Mouse (Mus musculus) kidney, embryonic 15.5 days (tissue): ENCODE results near the gene Olfr520. TPM values are rescaled to one million over a fixed set of nuclear protein-coding genes. Genes with fewer than 3 reads are reported as not detected.
"Not testable (repeated sequence)": the region's sequence is repeated elsewhere in the genome, so short reads cannot be mapped to it uniquely, and the experiment has no call there.

ENCODE experiments used
- ATAC-seq: fragments of 200-750 bp; cut with Nextera tagmentation; replicated peaks from 2 replicates; pipeline ENCODE4 v1.8.0; 2017; ENCODE audit warnings: moderate TSS enrichment; ENCODE audit not compliant: low FRiP score
- H3K27ac ChIP-seq: fragments of 300-500 bp; sonication (generic); 2 replicates; pipeline ENCODE4 v1.5.1; 2015; ENCODE audit warnings: mild to moderate bottlenecking, inconsistent platforms
- H3K27me3 ChIP-seq: fragments of 300-500 bp; sonication (generic); 2 replicates; pipeline ENCODE4 v1.6.1; 2015; ENCODE audit warnings: inconsistent platforms
- H3K36me3 ChIP-seq: fragments of 300-500 bp; sonication (generic); 2 replicates; pipeline ENCODE4 v1.6.1; 2015; ENCODE audit warnings: inconsistent platforms
- H3K4me1 ChIP-seq: fragments of 300-500 bp; sonication (generic); 2 replicates; pipeline ENCODE4 v1.6.1; 2015; ENCODE audit warnings: inconsistent platforms
- H3K4me2 ChIP-seq: fragments of 300-500 bp; sonication (generic); 2 replicates; pipeline ENCODE4 v1.6.1; 2015; ENCODE audit warnings: moderate library complexity, mild to moderate bottlenecking, inconsistent platforms
- H3K4me3 ChIP-seq: fragments of 300-500 bp; sonication (generic); replicated peaks from 2 replicates; pipeline ENCODE4 v1.5.1; 2015; ENCODE audit warnings: mild to moderate bottlenecking, inconsistent platforms
- H3K9ac ChIP-seq: fragments of 300-500 bp; sonication (generic); 2 replicates; pipeline ENCODE4 v1.6.1; 2015; ENCODE audit warnings: mild to moderate bottlenecking, inconsistent platforms
- H3K9me3 ChIP-seq: fragments of 300-500 bp; sonication (generic); replicated peaks from 2 replicates; pipeline ENCODE4 v1.6.1; 2016; ENCODE audit warnings: inconsistent platforms
- WGBS: fragments of 180-500 bp; shearing (Covaris S2); methylation state at CpG from one replicate; pipeline ENCODE4 v1.1.7; 2015; ENCODE audit warnings: mixed read lengths; 5-methylcytosine and 5-hydroxymethylcytosine counted together
- polyA plus RNA-seq: library from polyadenylated mRNA; unstranded; fragments of >200 nt; fragmentation: Nextera tagmentation; extraction: Ambion mirVana; gene quantifications from 2 replicates; pipeline ENCODE4 v1.2.1, GENCODE M21; 2015

Gene Olfr520
- polyA plus RNA-seq, 1 experiment from 2014 or later = not detected

GRCm38 (mm10) chr7:99734612-99735011 lies 4.5 kb downstream of the Olfr520 start:
- H3K4me1 ChIP-seq = peaks cover 7% of the 10 kb centered on the region
- no peaks in the 10 kb centered on the region for H3K36me3 ChIP-seq
- no peak overlapping the region for H3K27ac ChIP-seq
- H3K4me3 ChIP-seq = no peak overlapping the region
- no peaks in the 10 kb centered on the region for H3K27me3 ChIP-seq
- H3K9ac ChIP-seq = no peak overlapping the region
- H3K9me3 ChIP-seq = no peaks in the 10 kb centered on the region
- 90% methylated on average over 2 of the region's 2 CpGs for WGBS
- no peak for ATAC-seq
- H3K4me2 ChIP-seq = no peak overlapping the region

GRCm38 (mm10) chr7:99735491-99735890 lies 5.4 kb downstream of the Olfr520 start:
- not testable (repeated sequence) for H3K27ac ChIP-seq, H3K4me2 ChIP-seq, ATAC-seq, H3K4me1 ChIP-seq, H3K36me3 ChIP-seq, H3K9me3 ChIP-seq, H3K4me3 ChIP-seq, H3K9ac ChIP-seq, H3K27me3 ChIP-seq
- WGBS = 90% methylated on average over 9 of the region's 9 CpGs

GRCm38 (mm10) chr7:99739276-99739675 lies 9.2 kb downstream of the Olfr520 start:
- no peak for ATAC-seq
- Histone ChIP-seq H3K27me3 (no peaks in the 10 kb centered on the region), H3K36me3 (no peaks in the 10 kb centered on the region), H3K27ac (no peak overlapping the region), H3K9ac (no peak overlapping the region), H3K9me3 (no peaks in the 10 kb centered on the region), H3K4me2 (no peak overlapping the region), H3K4me1 (peaks cover 13% of the 10 kb centered on the region), H3K4me3 (no peak overlapping the region)
- WGBS = 46% methylated on average over 9 of the region's 9 CpGs

GRCm38 (mm10) chr7:99763207-99763606 lies 33.1 kb downstream of the Olfr520 start, which contains the start of gene Olfr521:
Gene Olfr521, plus strand, starts transcription at chr7:99763507.
- no peak within 1 kb of the TSS for H3K4me3 ChIP-seq
- no peaks in the 10 kb centered on the region for H3K36me3 ChIP-seq
- H3K27me3 ChIP-seq = no peaks in the 10 kb centered on the region
- ATAC-seq = no peak
- no peaks in the 10 kb centered on the region for H3K4me1 ChIP-seq
- no peak within 1 kb of the TSS for H3K27ac ChIP-seq
- no peak within 1 kb of the TSS for H3K9ac ChIP-seq
- WGBS = 92% methylated on average over 2 of the region's 2 CpGs
- no peak within 1 kb of the TSS for H3K4me2 ChIP-seq
- peaks cover 21% of the 10 kb centered on the region for H3K9me3 ChIP-seq

- Histone ChIP-seq H3K9me3 (no peaks in the 10 kb centered on the region), H3K27me3 (no peaks in the 10 kb centered on the region), H3K4me1 (no peaks in the 10 kb centered on the region), H3K9ac (no peak overlapping the region), H3K4me2 (no peak overlapping the region), H3K27ac (no peak overlapping the region), H3K4me3 (no peak overlapping the region), H3K36me3 (no peaks in the 10 kb centered on the region)
- 72% methylated on average over 5 of the region's 5 CpGs for WGBS
- ATAC-seq = no peak
Observed at GRCm38 (mm10) chr7:99781385-99781784, 51.3 kb downstream of the Olfr520 start.

- no peak for ATAC-seq
- Histone ChIP-seq H3K4me3 (no peak overlapping the region), H3K4me1 (no peaks in the 10 kb centered on the region), H3K9me3 (no peaks in the 10 kb centered on the region), H3K36me3 (no peaks in the 10 kb centered on the region), H3K27ac (no peak overlapping the region), H3K9ac (no peak overlapping the region), H3K4me2 (no peak overlapping the region), H3K27me3 (no peaks in the 10 kb centered on the region)
- 68% methylated on average over 2 of the region's 2 CpGs for WGBS
Observed at GRCm38 (mm10) chr7:99781916-99782315, 51.8 kb downstream of the Olfr520 start.

- Histone ChIP-seq H3K9ac (no peak overlapping the region), H3K9me3 (no peaks in the 10 kb centered on the region), H3K4me2 (no peak overlapping the region), H3K27me3 (no peaks in the 10 kb centered on the region), H3K36me3 (no peaks in the 10 kb centered on the region), H3K27ac (no peak overlapping the region), H3K4me3 (no peak overlapping the region), H3K4me1 (peaks cover 7% of the 10 kb centered on the region)
- WGBS = 82% methylated on average over 7 of the region's 7 CpGs
- ATAC-seq = no peak
Observed at GRCm38 (mm10) chr7:99783421-99783820, 53.3 kb downstream of the Olfr520 start.

GRCm38 (mm10) chr7:99785553-99785952 lies 55.5 kb downstream of the Olfr520 start:
- WGBS = 86% methylated on average over 3 of the region's 3 CpGs
- no peak for ATAC-seq
- Histone ChIP-seq H3K36me3 (no peaks in the 10 kb centered on the region), H3K27me3 (no peaks in the 10 kb centered on the region), H3K4me3 (no peak overlapping the region), H3K4me2 (no peak overlapping the region), H3K9me3 (no peaks in the 10 kb centered on the region), H3K27ac (no peak overlapping the region), H3K4me1 (peaks cover 7% of the 10 kb centered on the region), H3K9ac (no peak overlapping the region)

Other genes with a start within 250 kb of the Olfr520 start
- 765 and 856 TPM in 2 replicates for gene Rps3, start 246.5 kb upstream of the Olfr520 start, polyA plus RNA-seq
- gene Arrb1, start 194.8 kb upstream of the Olfr520 start, polyA plus RNA-seq = 9.4 and 11.7 TPM in 2 replicates
- 0.84 and 1.1 TPM in 2 replicates for gene Tpbgl, start 103.2 kb upstream of the Olfr520 start, polyA plus RNA-seq
- 2.4 and 2.8 TPM in 2 replicates for gene Slco2b1, start 18.9 kb upstream of the Olfr520 start, polyA plus RNA-seq
- not detected in 2 replicates for gene Olfr521, start 33.2 kb downstream of the Olfr520 start, polyA plus RNA-seq
- 3.0 and 3.1 TPM in 2 replicates for gene Neu3, start 98.1 kb downstream of the Olfr520 start, polyA plus RNA-seq
- gene Xrra1, start 128.8 kb downstream of the Olfr520 start, polyA plus RNA-seq = 0.21 and 0.42 TPM in 2 replicates
- gene Spcs2, start 133.2 kb downstream of the Olfr520 start, polyA plus RNA-seq = 384 and 410 TPM in 2 replicates